29 mouse cellular contexts compared by ENCODE assay signal in genomic region chr8:118409396-118409795, GRCm38 (mm10).
"Had no signal": no experiment of that assay in that cellular context is flagged by ENCODE, and none has a peak within 500 bp of the region (broad histone marks: within the 10 kb centered on the region; RNA-seq: fewer than 3 reads in every experiment).

No protein-coding gene starts in this region.

- H3K9ac ChIP-seq: heart, embryonic 13.5 days; heart, embryonic 15.5 days; hindbrain, embryonic 12.5 days; hindbrain, embryonic 14.5 days; kidney, embryonic 15.5 days; limb, embryonic 12.5 days; liver, embryonic 13.5 days; liver, embryonic 15.5 days; liver, postnatal 0 days had no signal

- H3K4me1 ChIP-seq: heart, embryonic 15.5 days; hindbrain, embryonic 10.5 days; hindbrain, embryonic 12.5 days; limb, embryonic 12.5 days; liver, embryonic 13.5 days; liver, embryonic 15.5 days had no signal

- H3K36me3 ChIP-seq: heart, embryonic 13.5 days; heart, embryonic 15.5 days; hindbrain, embryonic 10.5 days; hindbrain, embryonic 12.5 days; kidney, embryonic 15.5 days; limb, embryonic 10.5 days; limb, embryonic 12.5 days; liver, embryonic 13.5 days; liver, embryonic 15.5 days had no signal

- H3K4me3 ChIP-seq: gastrocnemius, adult 2 months; heart, adult 2 months; heart, embryonic 13.5 days; heart, embryonic 15.5 days; hindbrain, embryonic 10.5 days; hindbrain, embryonic 12.5 days; kidney, embryonic 15.5 days; limb, embryonic 10.5 days; limb, embryonic 12.5 days; liver, embryonic 13.5 days; liver, embryonic 15.5 days had no signal

- ATAC-seq: hindbrain, postnatal 0 days; intestine, embryonic 16.5 days; liver, postnatal 0 days had no signal

- DNase-seq: gastrocnemius, adult 2 months; gastrocnemius, postnatal 10 days; gastrocnemius, postnatal 25 days; heart, adult 2 months; heart, postnatal 4 days; kidney, adult 11 months; kidney, adult 2 months; kidney, adult 9 months; kidney, postnatal 14 days; kidney, postnatal 36 days; layer of hippocampus, adult 9-11 months; layer of hippocampus, postnatal 36 days; liver; liver, embryonic 13.5 days; liver, postnatal 0 days had no signal

- H3K27ac ChIP-seq: gastrocnemius, adult 2 months; heart, adult 2 months; heart, embryonic 13.5 days; heart, embryonic 15.5 days; hindbrain, embryonic 10.5 days; hindbrain, embryonic 14.5 days; hindbrain, postnatal 0 days; kidney, embryonic 15.5 days; kidney, postnatal 0 days; limb, embryonic 10.5 days; limb, embryonic 12.5 days; liver, embryonic 13.5 days; liver, embryonic 15.5 days had no signal

- H3K27me3 ChIP-seq: heart, embryonic 13.5 days; heart, embryonic 15.5 days; hindbrain, embryonic 12.5 days; kidney, embryonic 15.5 days; limb, embryonic 12.5 days; liver, embryonic 13.5 days; liver, embryonic 15.5 days had no signal

- H3K9me3 ChIP-seq: heart, embryonic 15.5 days; hindbrain, embryonic 10.5 days; hindbrain, embryonic 12.5 days; kidney, embryonic 15.5 days; limb, embryonic 10.5 days; limb, embryonic 12.5 days; liver, embryonic 13.5 days had no signal

- H3K4me2 ChIP-seq: heart, embryonic 11.5 days; heart, embryonic 13.5 days; heart, embryonic 15.5 days; hindbrain, embryonic 12.5 days; hindbrain, embryonic 14.5 days; kidney, embryonic 15.5 days; limb, embryonic 12.5 days; liver, embryonic 11.5 days; liver, embryonic 13.5 days; liver, embryonic 15.5 days had no signal
